Mouse (Mus musculus) intestine, embryonic 15.5 days (tissue): Measurements from ENCODE around the gene Dnlz. TPM values are rescaled to one million over a fixed set of nuclear protein-coding genes. Genes with fewer than 3 reads are reported as not detected.

Experiments used
- ATAC-seq: fragments of 200-750 bp; cut with Nextera tagmentation; 2 replicates; pipeline ENCODE4 v1.8.0; 2017; ENCODE audit warnings: moderate TSS enrichment, moderate library complexity
- H3K27ac ChIP-seq: fragments of 300-500 bp; sonication (generic); 2 replicates; pipeline ENCODE4 v1.5.1; 2015; ENCODE audit warnings: mild to moderate bottlenecking, inconsistent platforms
- H3K27me3 ChIP-seq: fragments of 300-500 bp; sonication (generic); replicated peaks from 2 replicates; pipeline ENCODE4 v1.6.1; 2015; ENCODE audit warnings: inconsistent platforms
- H3K36me3 ChIP-seq: fragments of 300-500 bp; sonication (generic); 2 replicates; pipeline ENCODE4 v1.6.1; 2015; ENCODE audit warnings: inconsistent platforms
- H3K4me1 ChIP-seq: fragments of 300-500 bp; sonication (generic); replicated peaks from 2 replicates; pipeline ENCODE4 v1.6.1; 2015; ENCODE audit warnings: inconsistent platforms
- H3K4me2 ChIP-seq: fragments of 300-500 bp; sonication (generic); replicated peaks from 2 replicates; pipeline ENCODE4 v1.6.1; 2015; ENCODE audit warnings: mild to moderate bottlenecking, inconsistent platforms
- H3K4me3 ChIP-seq: fragments of 300-500 bp; sonication (generic); replicated peaks from 2 replicates; pipeline ENCODE4 v1.5.1; 2015; ENCODE audit warnings: inconsistent platforms
- H3K9ac ChIP-seq: fragments of 300-500 bp; sonication (generic); 2 replicates; pipeline ENCODE4 v1.6.1; 2015; ENCODE audit warnings: inconsistent platforms
- H3K9me3 ChIP-seq: fragments of 300-500 bp; sonication (generic); 2 replicates; pipeline ENCODE4 v1.6.1; 2016; ENCODE audit warnings: inconsistent platforms
- WGBS: fragments of 180-500 bp; shearing (Covaris S2); methylation state at CpG from one replicate; pipeline ENCODE4 v1.1.7; 2015; 5-methylcytosine and 5-hydroxymethylcytosine counted together
- polyA plus RNA-seq: library from polyadenylated mRNA; unstranded; fragments of >200 nt; fragmentation: Nextera tagmentation; extraction: Ambion mirVana; gene quantifications from 2 replicates; pipeline ENCODE4 v1.2.1, GENCODE M21; 2015

The Dnlz gene
- polyA plus RNA-seq, 1 experiment from 2014 or later: 23.6 TPM

DNA sequence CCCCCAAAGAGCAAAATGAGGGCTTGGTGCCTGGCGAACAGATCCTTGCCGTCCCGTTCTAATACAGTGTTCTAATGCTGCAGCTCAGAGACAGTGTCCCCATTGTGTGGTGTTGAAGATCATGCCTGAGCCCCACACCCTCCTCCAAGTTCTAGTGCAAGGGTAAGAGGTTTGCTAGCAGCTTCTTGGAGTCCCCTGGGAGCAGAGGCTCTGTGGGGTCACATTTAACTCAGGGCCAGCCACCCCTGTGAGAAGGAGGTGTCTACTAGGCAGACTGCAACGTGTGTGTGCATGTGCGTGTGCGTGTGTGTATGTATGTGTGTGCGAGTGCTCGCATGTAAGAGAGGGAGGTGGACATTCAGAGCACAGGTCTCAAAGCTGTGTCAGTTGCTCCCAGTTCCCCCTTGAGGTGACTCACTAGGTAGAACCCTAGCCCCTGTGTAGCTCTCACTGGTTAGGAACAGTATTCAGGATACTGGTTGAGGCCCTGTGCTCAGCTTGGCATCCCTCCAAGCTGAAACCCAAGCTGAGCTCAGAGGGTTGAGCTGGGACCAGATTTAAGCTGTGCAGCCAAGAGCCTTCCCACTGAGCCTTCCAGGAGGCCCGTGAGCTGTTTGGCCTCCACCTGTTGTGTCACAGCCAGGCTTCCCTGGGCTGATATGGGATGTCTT is 35.2 kb downstream of the Dnlz start:
- H3K27me3 ChIP-seq: no peaks in the 10 kb centered on the region
- H3K36me3 ChIP-seq: no peaks in the 10 kb centered on the region
- peak overlapping the region; percentile 74 for H3K4me3 ChIP-seq
- WGBS: 49% methylated on average over 9 of the region's 9 CpGs
- H3K9me3 ChIP-seq: no peaks in the 10 kb centered on the region
- H3K9ac ChIP-seq: peak overlapping the region; percentile 92
- H3K27ac ChIP-seq: peak overlapping the region; percentile 6; the same call in 1 of the 2 replicates
- 0 out of 2 replicates have a peak, but pooled peaks have one; percentile 4 for ATAC-seq
- H3K4me2 ChIP-seq: peak overlapping the region; percentile 77
- peaks cover 36% of the 10 kb centered on the region for H3K4me1 ChIP-seq

DNA sequence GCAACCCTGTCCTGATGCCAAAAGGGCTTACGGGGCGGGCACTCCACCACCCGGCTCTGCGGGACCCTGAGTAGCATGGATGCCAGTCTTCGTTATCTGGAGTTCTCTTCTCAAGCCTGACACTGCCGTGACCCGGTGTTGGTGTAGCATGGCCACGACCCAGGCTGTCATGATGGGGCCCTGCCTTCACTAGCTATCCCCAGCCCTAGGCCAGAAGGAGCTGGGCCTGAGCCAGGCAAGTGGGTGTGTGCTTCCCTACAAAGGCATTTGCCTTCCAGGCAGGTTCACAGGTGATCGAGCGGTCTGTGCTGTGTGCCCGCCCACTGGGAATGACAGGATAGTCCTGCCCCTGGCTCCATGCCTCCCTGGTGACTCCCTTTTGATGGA is 36.0 kb downstream of the Dnlz start:
- Histone ChIP-seq H3K4me2 (peak overlapping the region; percentile 77), H3K9me3 (no peaks in the 10 kb centered on the region), H3K4me1 (peaks cover 37% of the 10 kb centered on the region), H3K9ac (peak overlapping the region; percentile 92), H3K36me3 (no peaks in the 10 kb centered on the region), H3K4me3 (peak overlapping the region; percentile 74), H3K27me3 (no peaks in the 10 kb centered on the region), H3K27ac (peak overlapping the region; percentile 92)
- peak; percentile 62 for ATAC-seq
- 0% methylated on average over 11 of the region's 11 CpGs for WGBS

GRCm38 (mm10) chr2:26315072-26315924 is 36.6 kb downstream of the Dnlz start, which contains the start of gene Gpsm1:
TSS of gene Gpsm1 (plus strand) at chr2:26315515.
- peaks cover 37% of the 10 kb centered on the region for H3K4me1 ChIP-seq
- under 1% methylated on average over 60 of the region's 66 CpGs for WGBS

DNA sequence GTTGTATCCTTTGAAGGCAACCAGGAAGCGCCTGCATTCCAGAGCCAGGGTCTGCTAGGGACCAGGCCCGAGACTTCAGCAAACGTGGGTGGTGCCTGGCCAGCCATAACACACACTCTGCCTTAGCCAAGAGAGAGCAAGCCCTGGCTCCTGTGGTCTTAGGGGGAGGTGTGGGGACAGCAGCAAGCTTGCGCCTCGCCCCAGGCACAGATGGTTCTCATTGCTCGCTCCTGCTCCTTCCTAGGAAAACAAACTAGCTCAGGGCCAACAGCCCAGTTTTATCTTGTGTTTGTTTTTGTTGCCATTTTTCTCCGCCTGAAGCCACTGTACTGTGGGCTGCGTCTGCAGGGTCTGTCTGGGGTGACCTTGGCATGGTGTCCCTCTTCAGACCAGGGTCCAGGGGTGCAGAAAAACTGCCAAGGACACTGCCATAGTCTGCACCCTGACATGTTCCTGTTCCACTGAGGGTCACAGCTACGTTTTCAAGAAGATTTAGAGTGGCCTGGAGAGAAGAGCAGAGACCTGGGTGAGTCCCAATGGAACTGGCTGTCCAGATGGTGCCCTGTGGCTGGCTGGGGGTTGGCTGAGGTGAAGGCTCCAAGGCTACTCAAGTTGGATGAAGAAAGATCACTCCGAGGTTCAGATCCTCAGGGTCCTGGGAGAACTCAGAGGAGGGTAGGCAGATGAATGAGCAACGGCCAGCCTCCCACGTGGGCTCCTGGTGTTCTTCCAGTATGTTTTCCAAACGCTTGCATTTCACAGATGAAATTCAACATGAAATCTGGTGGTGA is 37.4 kb downstream of the Dnlz start:
- H3K4me2 ChIP-seq: peak overlapping the region; percentile 77
- H3K27ac ChIP-seq: peak overlapping the region; percentile 92
- no peak for ATAC-seq
- peaks cover 42% of the 10 kb centered on the region for H3K4me1 ChIP-seq
- no peaks in the 10 kb centered on the region for H3K9me3 ChIP-seq
- no peaks in the 10 kb centered on the region for H3K36me3 ChIP-seq
- 43% methylated on average over 13 of the region's 13 CpGs for WGBS
- 0 out of 2 replicates have a peak overlapping the region, but pooled peaks have one; percentile 92 for H3K9ac ChIP-seq
- H3K27me3 ChIP-seq: no peaks in the 10 kb centered on the region
- H3K4me3 ChIP-seq: peak overlapping the region; percentile 74

More at GRCm38 (mm10) chr2:26315072-26315924, 36.6 kb downstream of the Dnlz start, which contains the start of gene Gpsm1:
- peak within 1 kb of the TSS; percentile 92 for H3K27ac ChIP-seq
- H3K36me3 ChIP-seq: no peaks in the 10 kb centered on the region
- H3K4me2 ChIP-seq: peak within 1 kb of the TSS; percentile 77
- ATAC-seq: peak; percentile 90
- H3K4me3 ChIP-seq: peak within 1 kb of the TSS; percentile 74
- peak within 1 kb of the TSS; percentile 92 for H3K9ac ChIP-seq
- no peaks in the 10 kb centered on the region for H3K27me3 ChIP-seq
- H3K9me3 ChIP-seq: no peaks in the 10 kb centered on the region

DNA sequence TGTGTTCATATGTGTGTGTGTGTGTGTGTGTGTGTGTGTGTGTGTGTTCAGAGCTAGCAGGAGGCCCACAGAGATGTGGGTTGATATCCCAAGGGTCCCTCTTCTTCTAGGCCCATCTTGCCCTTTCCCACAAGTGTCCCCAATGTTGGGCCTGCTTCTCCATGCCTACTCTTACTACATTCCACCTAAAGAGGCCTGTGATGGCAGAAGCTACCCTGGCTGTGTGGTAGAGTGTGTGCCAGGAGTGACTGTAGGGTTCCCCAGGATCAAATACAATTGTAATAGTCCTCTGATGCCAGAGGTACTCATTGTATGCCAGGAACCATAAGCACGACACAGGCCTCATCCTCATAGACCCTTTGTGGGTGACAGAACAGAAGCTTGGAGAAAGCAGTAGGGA is 38.5 kb downstream of the Dnlz start:
- H3K36me3 ChIP-seq: no peaks in the 10 kb centered on the region
- H3K4me2 ChIP-seq: no peak overlapping the region
- no peaks in the 10 kb centered on the region for H3K9me3 ChIP-seq
- 84% methylated on average over 1 of the region's 1 CpGs for WGBS
- peaks cover 46% of the 10 kb centered on the region for H3K4me1 ChIP-seq
- H3K27ac ChIP-seq: no peak overlapping the region
- no peaks in the 10 kb centered on the region for H3K27me3 ChIP-seq
- no peak for ATAC-seq
- no peak overlapping the region for H3K9ac ChIP-seq
- no peak overlapping the region for H3K4me3 ChIP-seq

DNA sequence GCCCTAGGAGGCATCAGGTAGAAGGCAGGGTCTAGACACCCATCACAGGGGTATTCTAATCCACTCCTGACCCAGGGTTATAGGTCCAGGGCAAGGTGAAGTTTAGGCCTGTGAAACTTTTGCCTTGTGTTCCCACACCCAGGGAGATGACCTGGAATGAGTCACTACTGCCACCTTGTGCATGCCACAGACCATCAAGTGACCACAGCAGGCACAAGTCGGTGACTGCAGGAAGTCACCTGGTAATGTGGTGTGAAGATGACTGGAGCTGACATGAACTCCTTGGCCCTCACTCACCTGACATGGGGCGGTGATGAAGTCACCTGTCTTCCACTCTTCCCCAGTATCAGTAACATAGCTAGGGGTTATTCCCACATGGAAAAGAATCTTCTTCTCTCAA is 39.1 kb downstream of the Dnlz start:
- no peak overlapping the region for H3K4me2 ChIP-seq
- no peaks in the 10 kb centered on the region for H3K9me3 ChIP-seq
- H3K27me3 ChIP-seq: no peaks in the 10 kb centered on the region
- no peak for ATAC-seq
- no peak overlapping the region for H3K27ac ChIP-seq
- peaks cover 43% of the 10 kb centered on the region for H3K4me1 ChIP-seq
- no peak overlapping the region for H3K4me3 ChIP-seq
- no peak overlapping the region for H3K9ac ChIP-seq
- no peaks in the 10 kb centered on the region for H3K36me3 ChIP-seq
- WGBS: 62% methylated on average over 2 of the region's 2 CpGs

DNA sequence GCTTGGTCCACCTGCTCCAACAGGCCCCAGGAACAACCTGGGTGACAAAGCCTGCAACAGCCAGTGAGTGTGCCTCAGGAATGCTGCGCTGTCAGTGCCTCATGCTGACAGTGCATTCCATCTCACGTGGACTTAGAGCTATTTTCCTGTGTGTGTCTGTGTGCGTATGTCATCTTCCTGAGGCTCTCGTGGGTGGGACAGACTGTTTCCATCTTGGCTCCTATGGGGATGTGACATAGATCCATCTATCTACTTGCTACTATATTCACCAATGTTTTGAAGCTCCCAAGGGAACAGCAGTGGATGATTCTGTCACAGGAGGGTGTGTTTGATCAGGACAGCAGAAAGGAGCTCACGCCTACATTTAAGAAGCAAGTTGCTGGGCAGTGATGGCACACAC is 40.0 kb downstream of the Dnlz start:
- H3K27me3 ChIP-seq: no peaks in the 10 kb centered on the region
- 67% methylated on average over 5 of the region's 5 CpGs for WGBS
- H3K36me3 ChIP-seq: no peaks in the 10 kb centered on the region

GRCm38 (mm10) chr2:26309739-26310138 is 42.2 kb downstream of the Dnlz start:
- Histone ChIP-seq H3K4me1 (peaks cover 23% of the 10 kb centered on the region), H3K4me2 (no peak overlapping the region; the same call in 1 of the 2 replicates)

More for the DNA sequence above, 40.0 kb downstream of the Dnlz start:
- ATAC-seq: no peak
- Histone ChIP-seq H3K4me1 (peaks cover 34% of the 10 kb centered on the region), H3K4me2 (no peak overlapping the region), H3K27ac (no peak overlapping the region), H3K9me3 (no peaks in the 10 kb centered on the region), H3K9ac (0 out of 2 replicates have a peak overlapping the region, but pooled peaks have one; percentile 1), H3K4me3 (no peak overlapping the region)

GRCm38 (mm10) chr2:26306702-26307101 is 45.2 kb downstream of the Dnlz start:
- no peak overlapping the region for H3K27ac ChIP-seq
- H3K9me3 ChIP-seq: no peaks in the 10 kb centered on the region
- no peak overlapping the region for H3K9ac ChIP-seq
- no peaks in the 10 kb centered on the region for H3K36me3 ChIP-seq
- ATAC-seq: no peak
- H3K4me2 ChIP-seq: no peak overlapping the region
- no peaks in the 10 kb centered on the region for H3K27me3 ChIP-seq
- no peak overlapping the region for H3K4me3 ChIP-seq
- WGBS: 91% methylated on average over 3 of the region's 3 CpGs
- H3K4me1 ChIP-seq: peaks cover 12% of the 10 kb centered on the region; the same call in 1 of the 2 replicates

More at GRCm38 (mm10) chr2:26309739-26310138, 42.2 kb downstream of the Dnlz start:
- no peaks in the 10 kb centered on the region for H3K36me3 ChIP-seq
- no peak overlapping the region for H3K4me3 ChIP-seq
- H3K27me3 ChIP-seq: no peaks in the 10 kb centered on the region
- H3K9ac ChIP-seq: no peak overlapping the region
- ATAC-seq: peak; percentile 82
- H3K27ac ChIP-seq: peak overlapping the region; percentile 72
- no peaks in the 10 kb centered on the region for H3K9me3 ChIP-seq
- WGBS: 17% methylated on average over 10 of the region's 10 CpGs

GRCm38 (mm10) chr2:26305555-26305954 is 46.4 kb downstream of the Dnlz start:
- H3K27ac ChIP-seq: no peak overlapping the region
- no peaks in the 10 kb centered on the region for H3K36me3 ChIP-seq
- H3K27me3 ChIP-seq: no peaks in the 10 kb centered on the region
- WGBS: 77% methylated on average over 2 of the region's 2 CpGs
- H3K4me1 ChIP-seq: peaks cover 11% of the 10 kb centered on the region; the same call in 1 of the 2 replicates
- H3K4me2 ChIP-seq: no peak overlapping the region
- no peak overlapping the region for H3K9ac ChIP-seq
- no peak for ATAC-seq
- H3K9me3 ChIP-seq: no peaks in the 10 kb centered on the region
- no peak overlapping the region for H3K4me3 ChIP-seq

GRCm38 (mm10) chr2:26304711-26305110 is 47.2 kb downstream of the Dnlz start:
- Histone ChIP-seq H3K27ac (no peak overlapping the region), H3K4me1 (peaks cover 7% of the 10 kb centered on the region; the same call in 1 of the 2 replicates), H3K27me3 (0 out of 2 replicates have a peak, but pooled peaks cover 4% of the 10 kb centered on the region), H3K36me3 (no peaks in the 10 kb centered on the region), H3K9ac (no peak overlapping the region), H3K9me3 (no peaks in the 10 kb centered on the region), H3K4me2 (no peak overlapping the region), H3K4me3 (no peak overlapping the region)
- WGBS: 63% methylated on average over 1 of the region's 1 CpGs
- ATAC-seq: no peak
